Mouse (Mus musculus): ENCODE data around the gene Phlda3. TPM values are rescaled to one million over a fixed set of nuclear protein-coding genes. Genes with fewer than 3 reads are reported as not detected.

The Phlda3 gene
- total RNA-seq, 2 experiments from 2014 or later = 19.7 to 21.4 TPM

Other genes starting within 250 kb of the Phlda3 start
- 10 to 100 TPM; 42.5 to 48.0 TPM for gene Nav1, start 158.8 kb upstream of the Phlda3 start, total RNA-seq (2021)
- gene Csrp1, start 46.1 kb upstream of the Phlda3 start, total RNA-seq (2021) = 100 to 1,000 TPM; 219 to 238 TPM
- 1 to 10 TPM; 1.5 to 1.7 TPM for gene Tnni1, start 13.3 kb downstream of the Phlda3 start, total RNA-seq (2021)
- gene Lad1, start 52.5 kb downstream of the Phlda3 start, total RNA-seq (2021) = 1 to 10 TPM in 1 of 2 experiments, under 1 TPM in 1; 0.96 to 1.3 TPM
- gene Tnnt2, start 70.2 kb downstream of the Phlda3 start, total RNA-seq (2021) = 10 to 100 TPM; 13.0 to 13.2 TPM
- under 1 TPM in 1 of 2 experiments, not detected in 1; 0.09 TPM for gene Pkp1, start 153.1 kb downstream of the Phlda3 start, total RNA-seq (2021)
- 10 to 100 TPM; 17.2 to 20.3 TPM for gene Igfn1, start 240.2 kb downstream of the Phlda3 start, total RNA-seq (2021)
- gene Tmem9, start 242.0 kb downstream of the Phlda3 start, total RNA-seq (2021) = 10 to 100 TPM; 66.3 to 67.8 TPM

All from left cerebral cortex, adult 18-20 months (tissue).